Mouse (Mus musculus) liver, embryonic 14.5 days (tissue): ENCODE measurements at regions not wholly inside any gene's neighbourhood (a gene's known extent, or its start where the extent isn't known, plus 50 kb on each side); places are given as distances from the start of the nearest gene placed in this dataset.

Experiments used
- ATAC-seq: fragments of 200-750 bp; cut with Nextera tagmentation; 2 replicates; pipeline ENCODE4 v1.8.0; 2017; ENCODE audit warnings: moderate number of reproducible peaks, mild to moderate bottlenecking, moderate library complexity; ENCODE audit not compliant: insufficient read depth
- DNase-seq, 3 experiments: peaks; one replicate each; pipeline ENCODE4 v3.0.0-alpha.2; 2012 to 2013; ENCODE audit warnings: low read depth in 3 of 3, low spot score in 3 of 3
- H3K27ac ChIP-seq: fragments of 300-500 bp; sonication (generic); 2 replicates; pipeline ENCODE4 v1.5.1; 2014; ENCODE audit warnings: moderate library complexity, mild to moderate bottlenecking, control low read depth, inconsistent platforms
- H3K27me3 ChIP-seq: fragments of 300-500 bp; sonication (generic); 2 replicates; pipeline ENCODE4 v1.6.1; 2014; ENCODE audit warnings: mild to moderate bottlenecking, low read length, moderate library complexity; ENCODE audit not compliant: control insufficient read depth, insufficient read depth
- H3K36me3 ChIP-seq: fragments of 300-500 bp; sonication (generic); replicated peaks from 2 replicates; pipeline ENCODE4 v1.6.1; 2014; ENCODE audit warnings: low read depth; ENCODE audit not compliant: control insufficient read depth, insufficient read depth
- H3K4me1 ChIP-seq, 2 experiments: fragments of 200-500 bp in 1 of 2; fragments of 300-500 bp in 1 of 2; sonication (generic) in 1 of 2; replicated peaks; 2 replicates each; pipeline ENCODE4 v1.6.1; 2012 to 2014; ENCODE audit warnings: antibody characterized with exemption in 1 of 2, inconsistent platforms in 1 of 2, low read length in 1 of 2; ENCODE audit not compliant: control insufficient read depth in 2 of 2, insufficient read depth in 2 of 2
- H3K4me2 ChIP-seq: fragments of 300-500 bp; sonication (generic); 2 replicates; pipeline ENCODE4 v1.6.1; 2014; ENCODE audit warnings: low read depth, mild to moderate bottlenecking, control low read depth, moderate library complexity
- H3K4me3 ChIP-seq, 2 experiments: fragments of 200-500 bp in 1 of 2; fragments of 300-500 bp in 1 of 2; sonication (generic) in 1 of 2; 2 replicates each; pipeline ENCODE4 v1.5.1; 2012 to 2014; ENCODE audit warnings: low read depth in 2 of 2, low read length in 2 of 2, mild to moderate bottlenecking in 2 of 2, control low read depth in 1 of 2, inconsistent platforms in 1 of 2, moderate library complexity in 1 of 2; ENCODE audit not compliant: insufficient read depth in 1 of 2
- H3K9ac ChIP-seq: fragments of 300-500 bp; sonication (generic); replicated peaks from 2 replicates; pipeline ENCODE4 v1.6.1; 2014; ENCODE audit warnings: mild to moderate bottlenecking, control low read depth, moderate library complexity
- H3K9me3 ChIP-seq: fragments of 300-500 bp; sonication (generic); 2 replicates; pipeline ENCODE4 v1.6.1; 2016; ENCODE audit warnings: low read length, mixed read lengths; ENCODE audit not compliant: control insufficient read depth
- CTCF ChIP-seq: IDR thresholded peaks from 2 replicates; pipeline ENCODE4 v1.5.1; 2016; ENCODE audit warnings: antibody characterized with exemption, low read depth, control low read depth
- EP300 ChIP-seq: IDR thresholded peaks from 2 replicates; pipeline ENCODE4 v1.6.1; 2016; ENCODE audit warnings: antibody characterized with exemption, low read depth
- WGBS: fragments of 180-500 bp; shearing (Covaris S2); extraction: QIAGEN DNeasy Blood & Tissue Kit; methylation state at CpG from one replicate; pipeline ENCODE4 v1.1.7; 2014; ENCODE audit not compliant: insufficient replicate concordance; 5-methylcytosine and 5-hydroxymethylcytosine counted together

DNA sequence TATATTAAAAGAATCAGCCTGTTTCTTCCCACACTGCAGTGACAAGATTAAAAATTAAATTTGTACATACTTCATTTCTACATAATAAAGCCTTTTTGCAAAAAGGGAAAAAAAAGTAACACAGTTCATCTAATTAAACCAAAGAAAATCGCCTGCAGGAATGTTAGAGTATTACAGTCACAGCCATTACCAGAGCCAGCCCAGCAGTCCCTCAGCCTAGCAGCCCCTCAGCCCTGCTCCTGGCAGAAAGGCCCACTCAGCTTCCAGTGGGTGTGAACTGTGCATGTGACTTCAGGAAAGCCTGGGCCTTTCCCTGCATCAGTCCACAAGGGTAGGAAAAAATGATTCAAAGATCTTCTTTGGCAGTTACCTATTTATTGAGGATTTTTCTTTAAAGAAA, 256.8 kb upstream of the 3110018I06Rik start:
- H3K9ac ChIP-seq = no peak overlapping the region
- ATAC-seq (no peak), DNase-seq (no peak)
- TF ChIP-seq CTCF = no peak
- no peak overlapping the region for H3K4me3 ChIP-seq
- no peaks in the 10 kb centered on the region for H3K9me3 ChIP-seq
- WGBS = 16% methylated on average over 1 of the region's 1 CpGs
- H3K4me2 ChIP-seq = no peak overlapping the region
- H3K27me3 ChIP-seq = no peaks in the 10 kb centered on the region
- H3K27ac ChIP-seq = no peak overlapping the region
- no peaks in the 10 kb centered on the region for H3K4me1 ChIP-seq
- H3K36me3 ChIP-seq = no peaks in the 10 kb centered on the region

DNA sequence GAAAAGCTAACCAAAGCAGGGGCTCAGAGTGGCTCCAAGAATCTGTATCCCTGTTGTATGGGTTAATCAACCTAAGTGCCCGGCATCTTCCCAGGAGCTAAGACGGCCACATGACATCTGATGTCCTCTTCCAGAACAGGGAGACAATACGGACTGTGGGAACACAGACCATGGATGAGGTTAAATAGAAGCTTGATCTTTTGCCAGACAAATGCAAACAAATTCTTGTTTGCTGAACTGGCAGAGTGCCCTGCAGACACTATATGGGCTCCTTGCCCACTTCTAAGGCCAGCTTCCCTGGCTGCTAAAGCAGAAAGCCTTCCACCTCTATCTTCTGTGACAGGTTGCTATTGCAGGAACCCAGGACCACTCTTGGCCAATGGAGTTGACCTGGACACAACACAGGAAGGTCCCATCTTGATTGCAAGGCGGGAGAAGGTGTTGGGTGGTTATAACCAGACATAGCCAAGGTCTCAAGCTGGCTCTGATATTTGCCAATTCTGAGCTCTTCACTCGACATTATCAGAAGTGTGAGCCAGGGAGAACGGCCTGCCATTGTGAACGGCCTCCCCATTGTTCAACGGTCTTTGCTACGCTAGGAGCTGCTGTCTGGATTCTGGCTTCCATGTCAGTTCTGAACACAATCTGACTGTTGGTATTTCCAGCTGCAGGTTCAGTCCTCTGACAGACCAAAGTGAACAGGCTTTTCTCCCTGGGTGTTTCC, 237.5 kb upstream of the 3110018I06Rik start:
- 70% methylated on average over 9 of the region's 9 CpGs for WGBS
- ATAC-seq (no peak), DNase-seq (no peak)
- H3K4me3 ChIP-seq = no peak overlapping the region
- no peak for TF ChIP-seq EP300
- no peak for TF ChIP-seq CTCF
- H3K27ac ChIP-seq = no peak overlapping the region
- H3K9ac ChIP-seq = no peak overlapping the region
- no peaks in the 10 kb centered on the region for H3K36me3 ChIP-seq
- no peaks in the 10 kb centered on the region for H3K9me3 ChIP-seq
- no peak overlapping the region for H3K4me2 ChIP-seq
- no peaks in the 10 kb centered on the region for H3K4me1 ChIP-seq
- no peaks in the 10 kb centered on the region for H3K27me3 ChIP-seq

GRCm38 (mm10) chr12:107251981-107252380, 236.5 kb upstream of the 3110018I06Rik start:
- H3K27me3 ChIP-seq = no peaks in the 10 kb centered on the region
- H3K4me3 ChIP-seq = no peak overlapping the region
- DNase-seq (no peak), ATAC-seq (no peak)
- no peaks in the 10 kb centered on the region for H3K36me3 ChIP-seq
- no peak overlapping the region for H3K9ac ChIP-seq
- TF ChIP-seq CTCF (no peak), EP300 (no peak)
- H3K9me3 ChIP-seq = no peaks in the 10 kb centered on the region
- no peak overlapping the region for H3K27ac ChIP-seq
- no peaks in the 10 kb centered on the region for H3K4me1 ChIP-seq
- no peak overlapping the region for H3K4me2 ChIP-seq
- 68% methylated on average over 15 of the region's 15 CpGs for WGBS

DNA sequence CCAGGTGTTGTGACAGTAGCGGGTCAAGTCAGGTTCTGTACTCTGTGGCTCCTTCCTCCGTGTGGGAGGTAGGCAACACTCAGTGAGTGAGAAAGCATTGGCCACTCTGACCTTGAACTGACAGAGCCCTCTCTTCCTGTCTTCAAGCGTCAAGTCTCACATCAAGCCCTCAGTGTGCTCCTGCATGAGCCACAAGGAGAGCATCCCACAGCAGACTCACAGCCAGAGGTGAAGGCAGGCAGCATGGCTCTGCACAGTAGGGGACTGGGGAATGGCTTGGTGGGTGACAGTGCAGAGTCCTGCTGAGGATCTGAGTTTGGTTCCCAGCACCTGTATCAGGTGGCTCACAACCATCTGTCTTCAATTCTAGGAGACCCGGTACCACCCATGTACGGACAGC, 226.4 kb upstream of the 3110018I06Rik start:
- Histone ChIP-seq H3K9me3 (no peaks in the 10 kb centered on the region), H3K4me2 (no peak overlapping the region), H3K4me3 (no peak overlapping the region), H3K36me3 (no peaks in the 10 kb centered on the region), H3K4me1 (no peaks in the 10 kb centered on the region), H3K27ac (no peak overlapping the region), H3K27me3 (no peaks in the 10 kb centered on the region), H3K9ac (no peak overlapping the region)
- DNase-seq (no peak), ATAC-seq (no peak)
- 71% methylated on average over 5 of the region's 5 CpGs for WGBS
- TF ChIP-seq CTCF = no peak
- TF ChIP-seq EP300 = no peak

DNA sequence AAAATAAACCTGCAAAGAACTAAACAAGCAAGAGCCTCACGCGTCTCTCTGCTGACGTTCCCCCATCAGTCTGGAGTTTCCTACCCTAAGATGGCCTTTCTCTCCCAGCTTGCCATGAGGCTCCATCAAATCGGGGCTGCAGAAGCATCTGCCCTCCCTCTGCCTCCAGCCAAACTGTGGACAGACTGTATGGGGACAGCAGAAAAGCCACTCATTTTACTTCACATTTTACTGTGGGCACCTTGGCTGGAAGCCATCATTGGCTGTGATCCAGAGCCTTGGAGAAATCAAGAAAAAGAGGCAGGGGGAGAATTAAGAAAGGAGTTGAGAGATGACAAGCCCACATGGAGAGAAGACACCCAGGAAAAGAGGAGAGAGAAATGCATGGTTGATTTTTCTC, 225.9 kb upstream of the 3110018I06Rik start:
- DNase-seq (no peak), ATAC-seq (no peak)
- Histone ChIP-seq H3K4me2 (no peak overlapping the region), H3K27ac (no peak overlapping the region), H3K9ac (no peak overlapping the region), H3K4me3 (no peak overlapping the region), H3K4me1 (no peaks in the 10 kb centered on the region), H3K9me3 (no peaks in the 10 kb centered on the region), H3K36me3 (no peaks in the 10 kb centered on the region), H3K27me3 (no peaks in the 10 kb centered on the region)
- 79% methylated on average over 4 of the region's 4 CpGs for WGBS
- TF ChIP-seq EP300 (no peak), CTCF (no peak)
